Mouse (Mus musculus): ENCODE results near the gene Ston1. TPM values are rescaled to one million over a fixed set of nuclear protein-coding genes. Genes with fewer than 3 reads are reported as not detected.

Gene Ston1
- polyA plus RNA-seq, 1 experiment: 6.5 TPM

DNA sequence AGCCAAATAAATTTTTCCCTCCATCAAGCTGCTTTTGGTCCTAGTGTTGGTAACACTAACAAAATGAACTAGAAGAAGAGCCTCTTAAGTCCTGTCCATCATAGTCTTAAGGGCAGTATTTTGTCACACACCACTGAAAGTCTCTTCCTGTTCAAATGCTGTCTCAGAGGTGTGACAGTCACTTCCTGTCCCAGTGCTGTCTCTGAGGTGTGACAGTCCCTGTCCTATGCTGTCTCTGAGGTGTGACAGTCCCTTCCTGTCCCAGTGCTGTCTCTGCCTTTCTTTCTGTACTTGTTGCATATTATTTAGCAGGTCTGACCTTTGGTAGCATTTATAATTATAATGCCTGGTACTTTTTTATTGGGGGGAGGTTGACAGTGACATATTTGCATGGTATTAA lies 103.4 kb downstream of the Ston1 start:
- no peak for DNase-seq
- Histone ChIP-seq H3K4me1 (replicated peaks; ENCODE audit: control insufficient read depth, insufficient read depth, low read length) (no peaks in the 10 kb centered on the region), H3K4me3 (ENCODE audit: control insufficient read depth, insufficient read depth, low read length) (no peak overlapping the region), H3K36me3 (ENCODE audit: control insufficient read depth, insufficient read depth, low read length) (no peaks in the 10 kb centered on the region), H3K27ac (ENCODE audit: control insufficient read depth, insufficient read depth, low read length) (no peak overlapping the region), H3K27me3 (ENCODE audit: control insufficient read depth, insufficient read depth, low read length) (no peaks in the 10 kb centered on the region)
- no peak for TF ChIP-seq POLR2A (IDR thresholded peaks at IDR 0.05; ENCODE audit: control insufficient read depth, extremely low read depth, insufficient read depth, low read length, poor library complexity)
- TF ChIP-seq CTCF (IDR thresholded peaks at IDR 0.05; ENCODE audit: borderline replicate concordance, control insufficient read depth, extremely low read depth, insufficient read depth, low read length, poor library complexity): no peak

DNA sequence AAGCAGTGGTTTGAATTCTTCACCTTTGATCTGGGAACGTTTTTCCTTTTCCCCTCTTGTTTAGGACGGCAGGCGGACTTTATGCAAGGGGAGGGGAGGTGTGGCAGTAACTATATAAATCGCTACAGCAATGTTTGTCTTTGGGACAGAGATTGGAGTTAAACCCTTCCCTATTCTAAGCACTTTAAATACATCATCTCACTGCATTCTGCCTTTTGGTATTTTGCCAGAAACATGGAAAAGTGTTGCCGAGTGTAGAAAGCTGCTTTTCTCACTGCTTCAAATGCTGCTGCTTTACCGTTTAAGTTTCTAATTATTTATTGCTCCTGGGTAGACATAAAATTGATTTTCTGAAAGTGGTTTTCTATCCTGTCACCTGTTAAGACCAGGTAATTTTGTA lies 104.9 kb downstream of the Ston1 start:
- Histone ChIP-seq H3K4me3 (ENCODE audit: control insufficient read depth, insufficient read depth, low read length) (no peak overlapping the region), H3K36me3 (ENCODE audit: control insufficient read depth, insufficient read depth, low read length) (no peaks in the 10 kb centered on the region), H3K27ac (ENCODE audit: control insufficient read depth, insufficient read depth, low read length) (no peak overlapping the region), H3K4me1 (replicated peaks; ENCODE audit: control insufficient read depth, insufficient read depth, low read length) (no peaks in the 10 kb centered on the region), H3K27me3 (ENCODE audit: control insufficient read depth, insufficient read depth, low read length) (no peaks in the 10 kb centered on the region)
- TF ChIP-seq POLR2A (IDR thresholded peaks at IDR 0.05; ENCODE audit: control insufficient read depth, extremely low read depth, insufficient read depth, low read length, poor library complexity) (no peak), CTCF (IDR thresholded peaks at IDR 0.05; ENCODE audit: borderline replicate concordance, control insufficient read depth, extremely low read depth, insufficient read depth, low read length, poor library complexity) (no peak)
- DNase-seq: no peak
- 56% methylated on average over 6 of the region's 6 CpGs for WGBS

DNA sequence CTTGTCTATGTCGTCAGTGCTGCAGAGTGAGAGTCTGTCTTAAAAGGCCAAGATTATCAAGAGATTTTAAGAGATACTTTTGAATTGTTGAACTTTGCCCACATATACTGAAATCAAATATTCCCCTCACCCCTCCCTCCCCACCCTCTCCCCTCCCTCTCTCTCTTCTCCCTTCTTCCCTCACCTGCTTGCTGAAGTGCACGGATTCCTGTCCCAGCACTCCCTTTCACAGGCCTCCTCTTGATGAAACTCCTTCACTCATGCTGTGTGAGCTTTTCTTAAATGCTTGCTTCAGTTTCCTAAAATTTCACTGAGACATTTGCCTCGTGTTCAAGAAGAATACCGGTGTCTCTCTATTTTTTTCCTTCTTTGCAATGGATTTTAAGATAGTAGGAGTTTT lies 105.6 kb downstream of the Ston1 start:
- TF ChIP-seq POLR2A (IDR thresholded peaks at IDR 0.05; ENCODE audit: control insufficient read depth, extremely low read depth, insufficient read depth, low read length, poor library complexity) (no peak), CTCF (IDR thresholded peaks at IDR 0.05; ENCODE audit: borderline replicate concordance, control insufficient read depth, extremely low read depth, insufficient read depth, low read length, poor library complexity) (no peak)
- Histone ChIP-seq H3K4me3 (ENCODE audit: control insufficient read depth, insufficient read depth, low read length) (no peak overlapping the region), H3K27ac (ENCODE audit: control insufficient read depth, insufficient read depth, low read length) (no peak overlapping the region), H3K36me3 (ENCODE audit: control insufficient read depth, insufficient read depth, low read length) (no peaks in the 10 kb centered on the region), H3K27me3 (ENCODE audit: control insufficient read depth, insufficient read depth, low read length) (no peaks in the 10 kb centered on the region), H3K4me1 (replicated peaks; ENCODE audit: control insufficient read depth, insufficient read depth, low read length) (no peaks in the 10 kb centered on the region)
- WGBS: 62% methylated on average over 4 of the region's 4 CpGs
- no peak for DNase-seq

DNA sequence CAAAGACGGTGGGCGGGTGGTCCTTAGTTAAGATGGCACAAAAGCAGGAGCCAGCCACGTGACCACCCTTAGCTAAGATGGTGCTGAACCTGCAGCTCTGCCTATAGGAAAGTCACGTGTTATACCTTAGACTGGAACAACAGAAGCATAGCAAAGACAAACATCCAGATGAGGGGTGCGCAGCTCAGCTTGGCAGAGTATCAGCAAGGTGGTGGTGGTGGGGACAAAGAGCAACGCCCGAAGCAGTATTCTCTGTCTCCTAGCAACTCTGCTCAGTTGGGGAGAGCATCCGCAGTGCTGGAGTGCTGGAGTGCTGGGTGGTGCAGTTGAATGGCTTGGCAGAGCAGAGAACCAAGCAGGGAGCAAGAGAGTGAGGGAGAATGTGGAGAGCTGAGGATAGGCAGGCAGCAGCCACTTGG lies 108.8 kb downstream of the Ston1 start:
- DNase-seq: no peak
- no peaks in the 10 kb centered on the region for H3K4me1 ChIP-seq (replicated peaks; ENCODE audit: control insufficient read depth, insufficient read depth, low read length)
- no peak overlapping the region for H3K27ac ChIP-seq (ENCODE audit: control insufficient read depth, insufficient read depth, low read length)
- TF ChIP-seq CTCF (IDR thresholded peaks at IDR 0.05; ENCODE audit: borderline replicate concordance, control insufficient read depth, extremely low read depth, insufficient read depth, low read length, poor library complexity) (no peak), POLR2A (IDR thresholded peaks at IDR 0.05; ENCODE audit: control insufficient read depth, extremely low read depth, insufficient read depth, low read length, poor library complexity) (no peak)
- WGBS: 84% methylated on average over 8 of the region's 8 CpGs
- no peaks in the 10 kb centered on the region for H3K36me3 ChIP-seq (ENCODE audit: control insufficient read depth, insufficient read depth, low read length)
- no peak overlapping the region for H3K4me3 ChIP-seq (ENCODE audit: control insufficient read depth, insufficient read depth, low read length)
- H3K27me3 ChIP-seq (ENCODE audit: control insufficient read depth, insufficient read depth, low read length): no peaks in the 10 kb centered on the region

Other genes with a start within 250 kb of the Ston1 start
- 11.0 and 12.1 TPM in 2 replicates for gene Foxn2, start 157.0 kb upstream of the Ston1 start, polyA plus RNA-seq (2012; rRNA removed)
- gene Ppp1r21, start 67.6 kb upstream of the Ston1 start, polyA plus RNA-seq (2012; rRNA removed): 40.9 and 43.9 TPM in 2 replicates
- 0.12 TPM in 1 of 2 replicates, not detected in the other for gene Gtf2a1l, start 71.0 kb downstream of the Ston1 start, polyA plus RNA-seq (2012; rRNA removed)
- 0.11 TPM in 1 of 2 replicates, not detected in the other for gene Lhcgr, start 194.3 kb downstream of the Ston1 start, polyA plus RNA-seq (2012; rRNA removed)